Mouse (Mus musculus): ENCODE results near the gene Cela1.

Cela1 gene

DNA sequence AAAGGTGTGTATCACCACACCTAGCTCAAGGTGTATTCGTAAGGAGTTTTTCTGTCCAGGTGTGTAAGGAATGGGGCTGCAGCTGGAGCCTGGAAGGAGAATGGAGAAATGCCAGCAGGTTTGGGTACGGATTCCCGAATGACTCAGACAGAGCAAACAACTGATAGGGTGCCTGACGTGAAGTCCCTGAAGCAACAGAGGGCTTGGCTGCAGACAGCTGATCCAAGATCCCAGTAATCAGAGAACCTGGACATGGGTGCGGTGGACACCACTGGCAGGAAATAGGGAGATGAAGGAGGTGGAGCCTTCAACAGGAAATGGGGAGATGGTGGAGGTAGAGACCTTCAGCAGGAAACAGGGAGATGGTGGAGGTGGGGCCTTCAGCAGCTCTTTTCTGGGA lies 55.4 kb downstream of the Cela1 start:
- DNase-seq, result no peak

DNA sequence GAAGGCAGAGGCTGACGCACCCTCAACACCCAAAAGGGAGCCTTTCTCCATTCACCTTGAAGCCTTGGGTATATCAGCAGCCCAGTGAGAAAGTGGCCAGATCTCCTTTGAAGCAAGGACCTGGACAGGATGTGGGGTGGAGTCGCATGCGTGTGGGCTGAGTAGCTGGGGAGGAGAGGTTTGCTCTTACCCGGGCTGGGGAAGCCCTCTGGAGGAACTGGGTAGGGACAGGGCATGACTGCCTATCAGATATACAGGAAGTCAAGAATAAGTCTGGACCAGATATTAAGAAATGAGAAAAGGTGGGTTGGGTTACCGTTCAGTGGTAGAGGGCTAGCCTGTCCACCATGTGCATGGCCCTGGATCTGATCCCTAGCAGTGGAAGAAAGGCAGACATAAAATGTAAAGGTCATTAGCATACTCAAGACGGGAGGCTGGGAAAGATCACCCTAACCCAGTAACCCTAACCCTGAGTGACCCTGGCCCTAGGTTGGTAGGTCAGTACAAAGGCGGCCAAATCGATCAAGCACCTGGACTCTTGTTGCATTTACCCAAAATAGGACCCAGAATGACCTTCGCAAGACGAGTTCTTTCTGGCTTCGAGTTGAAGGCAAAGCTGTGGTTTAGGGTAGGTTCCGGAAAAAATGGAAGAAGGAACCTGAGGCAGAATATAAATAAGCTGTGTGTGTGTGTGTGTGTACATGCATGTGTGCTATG lies 56.1 kb downstream of the Cela1 start:
- DNase-seq, result peak; percentile 48

DNA sequence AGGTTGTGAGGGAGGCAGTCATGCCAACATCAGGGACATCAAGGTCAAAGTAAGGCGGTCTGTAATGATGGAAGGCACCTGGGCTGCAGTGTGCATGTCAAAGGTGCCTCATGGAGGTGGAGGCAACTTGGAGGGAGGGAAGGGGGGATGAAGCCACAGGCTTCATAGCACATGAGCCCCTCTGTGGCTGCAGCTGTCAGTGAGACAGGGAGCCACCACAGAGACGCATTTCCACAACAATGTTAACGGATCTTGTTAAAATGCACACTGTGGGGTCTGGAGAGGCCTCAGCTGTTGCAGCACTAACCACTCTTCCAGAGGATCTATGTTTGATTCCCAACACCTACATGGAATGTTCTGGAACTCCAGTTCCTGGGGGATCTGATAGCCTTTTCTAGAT lies 57.6 kb downstream of the Cela1 start:
- DNase-seq, result no peak

DNA sequence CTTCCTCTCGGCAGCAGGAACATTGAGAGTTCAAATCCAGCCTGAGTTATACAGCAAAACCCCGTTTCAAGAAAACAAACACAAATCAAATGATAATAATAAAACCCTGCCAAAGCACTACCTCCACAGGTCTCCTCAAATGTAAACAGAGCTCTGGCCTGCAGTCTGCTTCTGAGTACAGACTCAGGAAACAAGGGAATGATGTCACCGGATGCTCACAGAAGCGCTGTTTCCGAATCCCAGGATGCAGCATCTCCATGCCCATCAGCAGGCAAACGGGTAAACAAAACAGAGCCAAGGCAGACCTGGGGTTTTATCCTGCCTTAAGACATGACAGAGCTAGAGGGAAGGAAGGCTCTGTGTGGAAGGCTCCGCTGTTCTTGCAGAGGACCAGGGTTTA lies 58.9 kb downstream of the Cela1 start:
- DNase-seq, result peak; percentile 71

DNA sequence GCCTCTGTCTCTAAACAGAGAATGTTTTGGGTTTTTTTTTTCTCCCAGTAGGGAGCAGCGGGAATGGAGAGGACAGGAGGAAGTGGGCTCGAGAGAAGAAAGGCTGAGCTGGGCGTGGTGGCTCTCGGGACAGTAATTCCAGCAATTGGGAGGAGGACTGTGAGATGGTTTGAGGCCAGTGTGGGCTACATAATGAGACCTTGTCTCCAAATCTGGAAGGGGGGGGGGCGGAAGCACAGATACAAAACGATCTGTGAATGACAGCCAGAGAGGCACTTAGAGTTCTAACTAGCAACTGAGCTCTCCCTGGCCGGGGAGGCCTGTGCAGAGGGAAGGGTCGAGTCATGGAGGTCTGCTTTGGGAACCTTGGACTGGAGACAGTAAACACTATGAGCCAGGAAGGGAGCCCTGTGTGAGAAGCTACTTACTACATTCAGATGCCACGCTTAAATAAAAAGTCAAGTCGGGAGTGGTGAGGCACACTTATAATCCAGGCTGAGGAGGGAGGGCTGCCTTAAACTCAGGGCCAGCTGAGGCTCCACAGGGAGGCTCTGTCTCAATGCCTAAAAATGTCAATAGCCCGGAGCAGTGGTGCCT lies 59.8 kb downstream of the Cela1 start:
- peak; percentile 64 for DNase-seq

DNA sequence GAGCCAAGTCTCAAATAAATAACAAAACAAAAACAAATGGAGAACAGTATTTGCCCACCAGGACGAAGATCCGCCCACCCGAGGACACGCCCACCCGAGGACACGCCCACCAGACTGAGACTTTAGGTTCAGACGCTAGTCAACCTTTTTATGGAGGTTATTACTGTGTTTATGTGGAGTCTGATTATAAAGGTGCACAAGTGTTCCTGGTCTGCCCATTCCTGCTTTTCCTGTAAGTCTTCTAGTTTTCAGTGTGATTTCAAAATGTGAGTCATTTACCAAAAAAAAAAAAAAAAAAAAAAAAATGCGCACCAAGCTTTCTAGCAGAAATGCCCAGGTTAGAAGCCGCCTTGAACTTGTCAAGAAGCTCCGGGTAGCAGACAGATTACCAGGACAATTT lies 60.4 kb downstream of the Cela1 start:
- DNase-seq, result no peak

DNA sequence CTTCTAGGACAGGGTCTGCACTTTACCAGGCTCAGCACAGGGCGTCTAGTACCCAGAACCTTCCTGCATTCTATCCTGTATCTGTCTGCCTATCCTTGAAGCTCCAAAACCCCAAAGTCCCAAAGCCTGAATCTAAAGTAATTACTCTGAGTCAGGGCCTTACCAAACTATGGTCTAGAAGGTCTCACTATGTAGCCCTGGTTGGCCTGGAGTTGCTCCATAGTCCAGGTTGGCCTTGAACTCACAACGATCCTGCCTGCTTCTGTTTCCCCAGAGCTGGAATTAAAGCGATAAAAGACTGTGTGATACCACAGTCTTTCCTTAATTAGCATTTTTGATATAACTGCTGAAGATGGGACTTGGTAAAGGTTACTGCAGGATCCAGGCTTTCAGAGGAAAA lies 63.3 kb downstream of the Cela1 start:
- no peak for DNase-seq
